Mouse (Mus musculus) urinary bladder, postnatal 4 days (tissue): ENCODE data around the gene Ccdc152.
"Not testable (repeated sequence)": the region's sequence is repeated elsewhere in the genome, so short reads cannot be mapped to it uniquely, and the experiment has no call there.

ENCODE experiments used
- DNase-seq, 2 experiments: peaks; one replicate each; pipeline ENCODE4 v3.0.0; 2021 to 2022; ENCODE audit warnings: low spot score in 2 of 2

Ccdc152 gene

DNA sequence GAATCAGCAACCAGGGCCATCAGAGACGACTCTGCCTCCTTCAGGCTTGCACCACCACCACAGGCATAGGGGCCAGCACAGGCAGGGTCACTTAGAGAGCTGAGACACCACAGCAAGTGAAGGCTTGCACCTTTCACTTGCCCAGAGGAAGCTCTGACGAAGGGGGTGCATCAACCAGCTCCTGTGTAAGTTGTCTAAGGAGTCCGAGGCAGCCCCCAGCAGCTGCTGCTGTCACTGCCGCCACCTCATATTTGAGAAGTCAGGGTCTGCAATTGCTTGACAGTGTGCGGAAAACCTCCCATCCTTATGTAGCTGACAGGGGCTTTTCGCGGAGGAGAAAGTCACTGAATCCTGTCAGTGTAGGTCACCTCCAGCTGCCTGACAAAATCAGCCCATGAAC, 24.1 kb downstream of the Ccdc152 start:
- DNase-seq = no peak

- DNase-seq = no peak
These were observed 25.9 kb downstream of the Ccdc152 start for GRCm38 (mm10) chr15:3277391-3277790.

GRCm38 (mm10) chr15:3273191-3273590, 30.1 kb downstream of the Ccdc152 start:
- DNase-seq = no peak

DNA sequence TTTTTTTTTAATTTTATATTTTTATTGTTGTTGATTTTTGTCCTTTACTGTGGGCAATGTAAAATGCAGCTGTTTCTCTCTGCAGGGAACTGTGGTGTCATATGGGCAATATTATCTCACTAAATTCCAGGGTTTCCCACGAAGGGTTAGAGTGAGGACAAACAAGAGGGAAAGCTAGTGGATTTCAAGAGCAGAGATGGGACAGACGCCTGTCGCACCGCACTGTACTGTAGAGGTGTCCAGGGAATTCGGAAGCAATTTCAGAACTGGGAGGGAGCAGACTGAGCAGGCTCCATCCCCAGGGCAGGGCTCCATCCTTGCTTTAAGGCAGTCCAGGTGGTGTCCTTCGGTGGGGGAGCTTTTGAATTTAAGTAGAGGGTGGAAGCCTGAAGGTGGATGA, 32.1 kb downstream of the Ccdc152 start:
- DNase-seq = no peak

DNA sequence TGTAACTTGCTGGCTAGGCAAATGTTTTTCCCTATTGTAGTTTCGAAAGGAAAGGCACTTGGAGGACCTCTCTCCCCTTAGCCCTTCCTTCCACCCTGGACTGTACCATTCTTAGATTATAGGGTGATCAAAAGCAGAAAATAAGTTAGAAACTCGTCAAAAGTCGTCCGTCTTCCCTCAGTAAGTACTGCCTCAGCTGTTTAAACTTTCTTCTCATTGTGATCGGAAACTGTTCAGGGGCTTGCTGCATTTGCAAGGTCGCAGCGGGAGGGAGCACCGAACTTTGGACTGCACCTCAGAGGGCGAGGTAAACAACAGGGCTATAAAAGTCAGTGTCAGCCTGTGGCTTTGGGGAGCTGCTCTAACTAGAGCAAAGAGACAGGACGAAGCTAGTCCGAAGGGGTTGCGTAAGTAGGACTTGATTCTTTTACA, 32.7 kb downstream of the Ccdc152 start:
- peak; percentile 70 to 76 for DNase-seq

DNA sequence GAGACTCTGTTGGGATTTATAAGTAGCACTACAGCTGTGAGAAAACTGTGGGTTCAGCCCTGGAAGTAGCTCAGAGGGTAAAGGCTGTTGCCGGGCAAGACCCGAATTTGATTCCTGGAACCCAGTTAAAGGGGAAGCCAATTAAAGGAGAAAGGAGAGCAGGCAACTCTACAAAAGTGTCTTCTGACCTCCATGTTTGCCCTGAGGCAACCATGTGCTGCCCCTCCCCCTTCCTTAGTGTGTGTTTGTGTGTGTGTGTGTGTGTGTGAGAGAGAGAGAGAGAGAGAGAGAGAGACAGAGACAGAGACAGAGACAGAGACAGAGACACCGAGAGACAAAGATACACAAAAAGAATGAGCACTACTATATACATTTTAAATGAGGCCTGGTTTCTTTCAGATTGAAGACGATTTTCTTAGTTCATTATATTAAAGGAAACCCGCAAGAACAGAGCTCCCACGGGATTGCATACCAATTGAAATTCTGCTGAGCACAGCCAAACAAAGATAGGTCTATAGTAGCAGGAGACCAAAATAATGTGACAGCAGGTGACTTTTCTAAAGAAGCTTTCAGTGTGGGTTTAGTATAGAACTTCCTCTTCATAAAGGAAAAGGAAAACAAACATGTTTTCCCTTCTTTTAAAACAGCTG, 33.2 kb downstream of the Ccdc152 start:
- no peak for DNase-seq

DNA sequence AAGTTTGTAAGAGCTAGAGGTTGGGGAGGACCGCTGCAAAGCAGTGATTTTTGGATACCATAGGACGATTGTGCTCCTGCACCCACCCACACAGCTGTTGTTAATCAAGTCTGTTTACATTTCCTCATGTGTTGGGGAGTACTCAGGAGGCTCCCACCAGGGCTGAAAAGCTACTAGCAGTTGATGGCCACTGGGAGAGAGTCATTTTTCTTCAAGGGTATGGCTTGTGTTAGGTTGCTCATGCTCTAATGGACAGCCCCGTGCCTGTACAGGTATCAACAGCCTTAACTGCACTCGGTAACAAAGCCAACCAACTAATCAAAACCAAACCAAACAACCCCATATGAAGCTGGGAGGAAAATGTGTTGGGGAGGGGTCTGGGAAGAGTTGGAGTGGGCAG, 33.8 kb downstream of the Ccdc152 start:
- no peak for DNase-seq

DNA sequence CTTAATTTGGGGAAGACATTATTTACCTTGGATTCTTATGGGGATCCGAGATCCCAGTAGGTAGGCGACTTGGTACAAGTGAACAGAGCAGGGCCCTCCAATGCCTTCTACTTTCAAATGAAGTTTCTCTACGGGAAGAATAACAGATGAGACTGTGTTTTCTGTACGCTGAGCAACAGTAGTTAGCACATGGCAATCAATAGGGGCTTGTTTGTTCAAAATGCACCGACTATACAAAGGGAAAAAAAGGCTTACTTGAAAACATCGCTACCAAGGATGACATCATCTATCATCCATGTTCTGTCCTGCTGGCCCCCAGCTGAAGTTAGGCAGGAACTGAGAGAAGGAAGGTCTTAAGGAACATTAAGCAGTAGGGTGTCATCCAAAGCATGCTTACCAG, 35.1 kb downstream of the Ccdc152 start, which contains the start of gene Selenop:
Selenop (plus strand) TSS at position 301 of the 400 bp plus-strand sequence.
- no peak for DNase-seq

DNA sequence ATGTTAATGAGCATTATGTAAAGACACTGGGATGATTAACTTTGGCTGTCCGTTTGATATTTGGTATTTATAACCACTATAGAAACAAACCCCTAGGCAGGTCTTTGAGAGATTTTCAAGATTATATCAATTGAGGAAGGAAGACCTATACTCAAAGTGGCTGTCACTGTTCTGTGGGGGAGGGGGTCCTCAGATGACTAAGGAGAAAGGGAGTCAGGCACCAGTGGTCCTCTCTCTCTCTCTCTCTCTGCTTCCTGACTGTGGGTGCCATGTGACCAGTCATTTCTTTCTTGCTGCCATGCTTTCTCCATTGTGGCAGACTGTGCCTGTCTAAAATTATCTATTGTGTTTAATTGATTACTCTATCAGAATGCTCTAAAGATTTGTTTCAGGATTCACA, 38.5 kb downstream of the Ccdc152 start:
- DNase-seq = no peak

GRCm38 (mm10) chr15:3264293-3264692, 39.0 kb downstream of the Ccdc152 start:
- no peak for DNase-seq

GRCm38 (mm10) chr15:3262883-3263282, 40.4 kb downstream of the Ccdc152 start:
- DNase-seq = no peak

- no peak for DNase-seq
These were observed 43.0 kb downstream of the Ccdc152 start for GRCm38 (mm10) chr15:3260309-3260708.

DNA sequence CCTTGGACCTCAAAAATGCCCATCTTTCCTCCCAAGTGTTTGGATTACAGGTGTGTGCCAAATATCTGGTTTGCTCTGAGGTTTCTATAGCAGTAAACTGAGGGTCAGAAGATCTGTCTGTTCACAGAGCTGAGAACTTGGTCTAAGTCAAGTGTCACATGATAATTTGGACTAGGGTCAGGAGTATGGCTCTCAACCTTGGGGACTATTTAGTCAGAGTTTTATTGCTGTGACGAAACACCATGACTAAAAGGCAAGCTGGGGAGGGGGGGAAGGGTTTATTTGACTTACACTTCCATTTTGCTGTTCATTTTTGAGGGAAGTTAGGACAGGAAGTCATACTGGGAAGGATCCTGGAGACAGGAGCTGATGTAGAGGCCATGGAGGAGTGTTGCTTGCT, 44.3 kb downstream of the Ccdc152 start:
- DNase-seq = no peak

GRCm38 (mm10) chr15:3251718-3252067, 51.6 kb downstream of the Ccdc152 start:
- no peak for DNase-seq

- no peak for DNase-seq
These were observed 52.2 kb downstream of the Ccdc152 start for GRCm38 (mm10) chr15:3251031-3251717.

DNA sequence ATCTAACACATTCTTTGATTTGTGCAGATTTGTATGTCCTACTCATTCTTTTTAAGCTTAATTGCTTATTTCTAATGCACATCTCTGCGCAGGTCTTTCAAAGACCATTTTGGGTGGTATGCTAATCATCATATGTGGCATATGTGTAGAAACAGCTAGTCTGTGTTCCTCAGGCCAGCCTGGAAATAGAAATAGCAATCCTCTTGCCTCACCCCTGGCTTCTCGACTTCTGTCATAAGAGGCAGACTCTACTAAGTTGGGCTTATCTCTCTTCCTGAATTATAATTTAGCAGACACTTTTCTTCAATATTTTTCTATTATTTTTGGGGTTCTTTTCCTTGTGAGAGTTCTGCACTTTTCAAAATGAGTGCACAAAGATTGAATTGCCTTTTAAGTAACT, 52.7 kb downstream of the Ccdc152 start:
- DNase-seq = no peak

GRCm38 (mm10) chr15:3245036-3245435, 58.3 kb downstream of the Ccdc152 start:
- DNase-seq = not testable (repeated sequence)

- no peak for DNase-seq
These were observed 65.4 kb downstream of the Ccdc152 start for GRCm38 (mm10) chr15:3237963-3238362.

DNA sequence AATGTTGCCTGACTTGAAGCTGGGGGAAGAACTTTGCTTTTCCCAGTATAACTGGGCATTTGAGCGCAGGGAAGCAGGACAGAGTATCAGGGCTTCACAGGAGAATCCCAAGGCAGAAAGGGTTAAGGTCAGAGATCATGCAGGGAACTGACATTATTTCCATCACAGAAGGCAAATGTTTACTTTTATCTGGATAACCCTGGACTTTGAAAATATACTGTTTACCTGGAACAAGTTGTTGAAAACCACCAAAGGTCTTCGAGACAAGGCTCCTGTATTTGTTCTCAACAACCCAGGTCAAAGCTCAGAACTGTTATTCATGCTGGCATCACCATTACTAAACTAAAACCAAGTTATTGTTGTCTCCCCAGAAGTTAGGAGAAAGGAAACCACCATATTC, 67.0 kb downstream of the Ccdc152 start:
- DNase-seq = no peak

DNA sequence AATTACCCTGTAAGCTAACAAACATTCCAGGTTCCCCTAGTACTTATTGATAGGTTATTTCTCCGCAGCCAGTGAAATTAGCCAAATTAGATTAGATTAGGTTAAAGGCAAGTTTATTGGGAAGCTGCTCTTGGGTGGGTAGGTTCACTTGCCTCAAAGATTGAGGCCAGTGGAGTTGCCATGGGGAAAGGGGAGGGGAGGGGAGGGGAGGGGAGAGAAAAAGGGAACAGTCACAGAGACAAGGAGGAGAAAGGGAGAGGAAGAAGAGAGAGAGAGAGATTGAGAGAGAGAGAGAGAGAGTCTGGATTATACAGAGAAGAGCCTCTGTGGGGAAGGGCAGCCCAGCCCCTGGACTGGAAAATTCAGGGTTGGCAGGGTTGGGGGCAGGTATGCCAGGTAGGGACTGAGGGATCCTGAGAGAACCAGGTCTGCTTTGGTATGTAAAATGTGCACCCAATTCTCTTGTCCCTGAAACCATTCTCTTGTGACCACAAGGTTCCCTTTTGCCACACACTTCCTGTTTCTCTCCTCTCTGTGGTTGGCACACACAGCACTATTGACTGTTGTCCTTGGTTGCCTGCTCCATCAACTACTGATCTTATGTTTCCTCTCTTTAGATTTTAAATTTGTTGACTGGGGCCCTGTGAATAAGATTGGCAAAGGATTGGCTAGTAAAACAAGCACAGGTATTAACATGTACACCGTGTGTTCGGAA, 69.3 kb downstream of the Ccdc152 start:
- no peak for DNase-seq

DNA sequence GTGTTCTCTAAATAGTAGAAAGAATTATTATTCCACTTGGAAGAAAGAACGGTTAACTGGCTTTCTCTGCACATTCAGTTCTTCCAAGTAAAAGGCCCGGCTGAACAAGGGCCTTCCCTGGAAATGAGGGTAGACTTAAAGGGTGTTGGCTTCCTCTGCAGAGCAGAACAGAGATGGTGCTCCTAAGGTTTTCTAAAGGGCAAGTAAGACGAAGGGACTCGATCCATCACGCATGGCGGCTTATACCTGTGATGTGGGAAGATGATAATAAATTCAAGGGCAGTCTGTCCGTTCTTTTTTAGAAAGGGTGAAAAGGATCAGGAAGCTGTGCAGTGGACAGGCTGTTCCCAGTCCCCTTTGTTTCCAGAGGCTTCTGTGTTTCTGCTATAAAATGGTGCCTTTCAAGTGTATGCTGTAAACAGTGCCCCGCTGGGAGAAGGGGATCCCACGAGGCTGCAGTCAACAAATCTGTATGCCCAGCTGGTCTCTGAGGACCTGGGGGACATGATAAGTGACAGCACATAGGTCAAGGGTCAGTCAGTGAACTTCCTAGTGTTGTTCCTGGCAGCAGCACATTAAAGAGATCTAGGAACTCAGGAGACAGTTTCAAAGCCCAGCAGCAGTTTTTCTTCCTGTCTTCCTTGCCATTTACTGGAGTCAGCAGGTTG, 71.0 kb downstream of the Ccdc152 start:
- DNase-seq = no peak

DNA sequence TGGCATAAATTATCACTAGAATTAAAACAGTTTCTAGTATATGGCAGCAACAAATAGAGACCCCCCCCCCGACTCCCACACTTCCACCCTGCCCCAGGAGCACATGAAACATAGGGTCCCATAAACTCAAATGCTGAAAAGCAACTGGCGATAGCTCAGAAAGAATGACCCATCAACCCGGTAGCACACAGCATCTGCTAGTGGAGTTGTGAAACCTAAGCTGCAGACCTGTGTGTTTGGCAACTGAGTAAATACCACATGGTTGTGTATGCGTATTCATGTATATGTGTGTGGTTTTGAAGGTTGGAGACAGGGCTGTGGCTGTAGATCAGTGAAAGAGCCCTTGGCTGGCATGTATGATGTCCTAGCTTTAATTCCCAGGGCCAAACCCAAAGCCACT, 72.3 kb downstream of the Ccdc152 start:
- DNase-seq = no peak
